Mouse (Mus musculus) central nervous system, embryonic 18 days (tissue): Measurements from ENCODE around the gene Plk1. TPM values are rescaled to one million over a fixed set of nuclear protein-coding genes. Genes with fewer than 3 reads are reported as not detected.

Experiments used
- polyA plus RNA-seq: library from polyadenylated mRNA; depleted of rRNA; stranded (reverse); fragments of >200 nt; gene quantifications from 2 replicates; pipeline ENCODE4 v1.2.3, GENCODE M21; 2012; rRNA removed

Plk1 gene
- polyA plus RNA-seq = 11.5 and 11.7 TPM in 2 replicates

GRCm38 (mm10) chr7:122158915-122159902 is at the start of gene Plk1:
TSS of gene Plk1 (plus strand) at chr7:122159439.

GRCm38 (mm10) chr7:122132497-122133337 is 26.5 kb upstream of the Plk1 start, which contains the start of the genes Palb2 and Dctn5:
TSS of gene Palb2 (minus strand) at chr7:122132985.
TSS of gene Dctn5 (plus strand) at chr7:122133041.

GRCm38 (mm10) chr7:122186043-122186442 is 26.8 kb downstream of the Plk1 start, which contains the start of gene Ern2:
TSS of gene Ern2 (minus strand) at chr7:122186207.

GRCm38 (mm10) chr7:122219315-122219801 is 60.1 kb downstream of the Plk1 start, which contains the start of gene Chp2:
TSS of gene Chp2 (plus strand) at chr7:122219496.

Other genes starting within 250 kb of the Plk1 start
- 17.3 and 18.9 TPM in 2 replicates for gene Cog7, start 177.7 kb upstream of the Plk1 start, polyA plus RNA-seq
- gene Gga2, start 138.2 kb upstream of the Plk1 start, polyA plus RNA-seq = 77.5 and 85.0 TPM in 2 replicates
- gene Ubfd1, start 92.3 kb upstream of the Plk1 start, polyA plus RNA-seq = 81.3 and 83.3 TPM in 2 replicates
- gene Ears2, start 92.2 kb upstream of the Plk1 start, polyA plus RNA-seq = 8.4 and 8.5 TPM in 2 replicates
- gene Ndufab1, start 57.6 kb upstream of the Plk1 start, polyA plus RNA-seq = 150 TPM in 2 replicates
- gene Palb2, start 26.5 kb upstream of the Plk1 start, polyA plus RNA-seq = 2.6 and 3.8 TPM in 2 replicates
- gene Dctn5, start 26.4 kb upstream of the Plk1 start, polyA plus RNA-seq = 121 and 127 TPM in 2 replicates
- 2.0 and 2.2 TPM in 2 replicates for gene Ern2, start 26.8 kb downstream of the Plk1 start, polyA plus RNA-seq
- 1.1 and 1.2 TPM in 2 replicates for gene Chp2, start 60.1 kb downstream of the Plk1 start, polyA plus RNA-seq
- 123 and 136 TPM in 2 replicates for gene Prkcb, start 129.3 kb downstream of the Plk1 start, polyA plus RNA-seq